Mouse (Mus musculus) R1 (cell line): ENCODE measurements around the gene Limch1.
A peak's percentile ranks its signal among the peaks of the same experiment; 100 is the strongest.

Experiments
- DNase-seq: peaks from one replicate; pipeline ENCODE4 v3.0.0-alpha.2; 2018; ENCODE audit warnings: low read depth, low spot score

Gene Limch1

DNA sequence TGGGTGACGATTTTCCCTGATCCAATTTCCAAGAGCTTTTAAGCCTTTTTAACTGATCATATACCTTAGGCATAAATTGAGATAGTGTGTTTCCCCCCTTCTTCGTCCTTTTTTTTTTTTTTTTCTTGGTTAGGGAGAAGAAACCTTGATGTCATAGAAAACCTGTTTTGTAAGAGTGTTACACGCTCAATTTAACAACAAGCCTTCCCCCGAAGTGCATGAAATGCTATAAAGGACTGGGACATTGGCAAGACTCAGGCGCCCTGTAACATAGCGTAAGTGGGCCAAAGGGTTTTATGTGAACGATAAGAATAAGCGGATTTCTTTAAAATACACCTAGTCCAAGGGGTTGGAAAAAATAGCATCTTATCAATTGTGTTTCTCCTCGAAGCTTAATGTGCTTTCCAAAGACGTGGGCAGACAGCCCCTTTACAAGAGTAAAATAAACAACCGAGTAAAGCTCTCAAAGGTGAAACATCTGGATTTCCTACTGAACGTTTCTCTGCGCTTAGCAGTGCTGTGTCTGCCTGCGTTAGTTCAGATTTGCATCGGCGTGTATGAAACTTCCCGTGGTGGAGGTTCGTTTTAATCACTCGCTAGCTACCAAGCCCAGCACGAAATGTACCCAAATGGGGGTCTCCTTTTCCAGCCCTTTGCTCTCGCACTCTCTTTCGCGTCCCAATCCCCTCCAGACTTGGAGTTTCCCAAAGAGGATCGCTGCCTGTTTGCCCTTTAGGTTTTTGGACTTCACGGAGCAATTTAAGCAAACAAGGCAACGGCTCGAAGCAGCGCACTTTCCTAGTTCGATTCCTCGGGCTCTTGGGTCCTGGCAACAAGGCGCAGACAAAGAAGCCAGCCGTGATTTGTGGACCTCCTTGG lies 354.0 kb downstream of the Limch1 start:
- peak; percentile 39 for DNase-seq

DNA sequence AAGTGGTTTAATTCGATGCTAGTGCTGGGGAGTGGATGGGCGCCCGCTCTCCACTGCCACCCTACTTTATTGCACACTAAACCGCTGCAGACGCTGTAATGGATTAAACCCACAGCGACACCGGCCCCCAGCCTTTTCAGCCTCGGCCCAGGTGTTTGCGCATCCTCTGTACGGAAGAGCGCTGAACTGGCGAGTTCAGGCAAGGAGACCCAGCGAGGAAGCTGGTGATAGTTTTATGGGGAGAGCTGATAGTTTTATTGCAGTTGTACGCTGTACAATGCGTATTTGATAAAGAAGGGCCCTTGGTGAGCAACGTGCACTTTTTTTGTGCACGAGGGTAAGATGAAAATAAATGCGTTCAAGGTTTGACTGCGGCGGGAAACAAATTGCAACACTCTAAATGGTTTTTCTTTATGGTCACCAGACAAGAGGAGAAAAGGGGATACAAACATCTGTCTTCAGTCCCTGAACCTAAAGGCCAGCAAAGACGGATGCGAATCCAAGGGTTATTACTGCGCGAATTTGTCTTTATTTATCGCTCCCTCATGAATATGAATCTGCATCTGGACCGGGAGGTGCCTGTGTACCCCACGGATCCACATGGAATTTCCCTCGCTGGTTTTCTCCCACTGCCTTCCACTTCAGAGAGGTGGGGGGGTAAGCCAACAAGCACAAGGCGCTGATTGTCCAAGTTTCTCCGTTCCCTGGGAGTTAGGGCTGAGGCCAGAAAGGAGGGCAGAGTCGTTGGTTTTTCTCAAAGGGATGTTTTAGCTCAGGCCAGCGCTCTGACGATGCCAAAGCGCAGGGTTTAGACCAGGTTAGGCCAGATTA lies 355.2 kb downstream of the Limch1 start:
- peak; percentile 17 for DNase-seq

DNA sequence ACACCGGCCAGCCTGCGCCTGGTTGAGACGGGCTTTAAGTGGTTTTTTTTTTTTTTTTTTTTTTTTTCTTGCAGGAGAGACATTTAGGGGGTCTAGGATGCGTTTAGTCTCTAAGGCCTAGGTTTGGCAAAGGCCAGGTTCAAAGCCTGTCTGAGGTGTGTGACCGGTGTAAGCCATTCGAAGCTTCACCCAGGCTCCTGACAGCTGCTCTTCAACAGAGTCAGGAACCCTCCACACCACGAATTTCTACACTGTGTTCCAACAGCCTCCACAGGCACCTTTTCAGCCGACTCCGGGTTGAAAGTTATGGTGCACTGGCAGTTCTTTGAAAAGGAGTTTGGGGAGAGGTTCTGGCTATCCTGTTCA lies 355.8 kb downstream of the Limch1 start:
- no peak for DNase-seq

DNA sequence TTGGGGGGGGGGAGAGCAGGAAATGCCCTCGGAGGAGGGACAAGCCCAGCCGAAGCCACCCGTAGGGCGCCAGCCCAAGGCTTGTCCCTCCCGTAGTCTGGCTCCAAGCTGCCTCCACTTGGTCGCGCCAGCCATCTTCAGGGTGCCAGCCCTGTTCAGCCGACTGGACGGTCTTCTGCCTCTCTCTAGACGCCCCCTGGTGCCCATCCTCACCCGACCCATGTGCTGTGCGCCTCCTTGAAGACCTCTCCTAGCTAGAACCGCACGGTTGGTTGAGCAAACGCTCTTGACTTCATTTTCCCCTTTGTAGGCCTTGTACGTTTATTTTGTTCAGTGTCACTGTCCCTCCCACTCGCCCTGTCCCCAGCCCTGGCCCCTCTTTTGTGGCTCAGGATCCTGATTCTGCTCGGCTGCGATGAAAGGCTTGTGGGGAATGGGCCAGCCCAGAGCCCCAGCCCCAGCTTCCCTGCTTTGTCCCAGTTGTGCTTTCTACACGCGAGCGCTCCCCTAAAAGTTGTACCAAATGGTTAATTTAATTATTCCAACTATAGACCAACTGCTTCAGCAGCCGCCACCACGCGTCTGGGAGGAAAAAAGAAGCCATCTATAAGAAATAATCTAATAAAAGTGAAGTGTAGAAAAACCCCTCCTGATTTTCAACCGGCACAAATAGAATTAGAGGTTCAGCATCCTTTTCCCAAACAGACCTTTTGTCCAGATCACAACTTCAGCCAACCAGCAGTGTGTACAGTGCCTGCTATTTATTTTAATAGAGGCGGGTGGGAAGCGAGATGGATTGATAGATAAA lies 356.4 kb downstream of the Limch1 start:
- peak; percentile 43 for DNase-seq

DNA sequence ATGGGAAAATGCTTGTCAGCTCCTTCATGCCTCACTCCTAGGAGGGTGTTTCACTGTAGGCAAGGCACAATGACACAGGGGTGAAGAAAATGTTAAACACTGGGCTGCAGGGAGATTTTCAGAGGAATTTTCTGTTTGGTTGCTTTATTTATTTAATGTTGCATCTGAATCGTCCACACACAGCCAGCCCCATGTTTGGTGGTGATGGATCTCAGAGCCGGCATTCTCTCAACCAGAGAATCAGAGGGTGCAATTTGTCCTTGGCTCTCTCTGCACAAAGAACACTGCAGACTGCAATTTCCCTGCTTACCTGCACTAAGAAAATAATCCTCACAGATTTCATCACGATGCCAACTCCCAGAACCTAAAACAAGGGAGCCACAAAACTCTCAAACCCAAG lies 357.4 kb downstream of the Limch1 start:
- DNase-seq = no peak

DNA sequence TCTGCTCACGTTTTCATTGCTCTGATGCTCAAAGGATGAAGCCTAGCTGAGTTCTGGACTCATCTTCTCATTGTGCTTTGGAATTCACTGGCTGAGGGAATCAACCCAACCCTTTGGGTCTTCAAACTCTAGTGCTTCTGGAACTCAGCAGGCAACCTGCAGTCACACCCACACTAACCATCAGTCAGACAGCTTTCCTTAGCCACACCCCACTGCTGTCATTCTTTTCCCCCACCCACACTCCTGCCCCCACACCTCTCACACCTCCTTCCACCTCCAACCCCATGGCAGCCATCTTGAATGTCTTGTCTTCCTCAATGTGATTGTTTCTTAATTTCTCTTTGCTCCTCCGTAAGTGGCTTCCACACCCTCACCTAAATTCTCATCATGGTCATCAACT lies 360.6 kb downstream of the Limch1 start:
- DNase-seq = peak; percentile 57
